Mouse (Mus musculus) midbrain, embryonic 10.5 days (tissue): ENCODE measurements around the gene Dlg2. TPM values are rescaled to one million over a fixed set of nuclear protein-coding genes. Genes with fewer than 3 reads are reported as not detected.

Source experiments
- DNase-seq: peaks from one replicate; pipeline ENCODE4 v3.0.0-alpha.2; 2017; ENCODE audit warnings: low spot score
- H3K27ac ChIP-seq: fragments of 300-500 bp; sonication (generic); replicated peaks from 2 replicates; pipeline ENCODE4 v1.5.1; 2016; ENCODE audit warnings: mild to moderate bottlenecking
- H3K27me3 ChIP-seq: fragments of 300-500 bp; sonication (generic); 2 replicates; pipeline ENCODE4 v1.6.1; 2016; ENCODE audit warnings: low read depth, mild to moderate bottlenecking; ENCODE audit not compliant: poor library complexity, severe bottlenecking
- H3K36me3 ChIP-seq: fragments of 300-500 bp; sonication (generic); 2 replicates; pipeline ENCODE4 v1.6.1; 2016; ENCODE audit warnings: mild to moderate bottlenecking, moderate library complexity
- H3K4me1 ChIP-seq: fragments of 300-500 bp; sonication (generic); 2 replicates; pipeline ENCODE4 v1.6.1; 2016
- H3K4me3 ChIP-seq: fragments of 300-500 bp; sonication (generic); 2 replicates; pipeline ENCODE4 v1.5.1; 2016; ENCODE audit warnings: mild to moderate bottlenecking, moderate library complexity
- H3K9me3 ChIP-seq: fragments of 300-500 bp; sonication (generic); replicated peaks from 2 replicates; pipeline ENCODE4 v1.6.1; 2016; ENCODE audit warnings: mild to moderate bottlenecking
- WGBS: fragments of 180-500 bp; shearing (Covaris S2); methylation state at CpG from one replicate; pipeline ENCODE4 v1.1.7; 2016; 5-methylcytosine and 5-hydroxymethylcytosine counted together
- polyA plus RNA-seq: library from polyadenylated mRNA; unstranded; fragments of >200 nt; fragmentation: Nextera tagmentation; extraction: Ambion mirVana; gene quantifications from 2 replicates; pipeline ENCODE4 v1.2.1, GENCODE M21; 2016

Dlg2 gene
- polyA plus RNA-seq, 1 experiment from 2014 or later: 1.1 TPM

DNA sequence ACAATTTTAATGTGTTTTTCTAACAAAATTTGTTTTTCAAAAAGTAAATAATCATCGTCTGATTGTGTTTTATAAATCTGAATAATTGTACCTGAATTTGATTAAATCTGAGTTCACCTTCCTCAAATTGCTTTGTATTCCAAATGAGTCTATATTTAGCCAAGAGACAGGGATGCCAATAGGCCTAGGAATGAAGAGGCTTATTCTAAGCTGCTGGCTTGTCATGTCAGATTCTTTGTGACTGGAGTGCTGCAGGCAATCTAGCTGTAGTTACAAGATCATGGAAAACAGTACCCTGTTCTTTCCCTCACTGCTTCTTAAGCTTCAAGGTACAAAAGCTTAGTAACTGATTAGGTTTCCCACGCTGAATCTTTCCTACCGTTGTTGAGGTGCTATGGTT lies 811.9 kb downstream of the Dlg2 start:
- Histone ChIP-seq H3K4me3 (no peak overlapping the region), H3K27ac (no peak overlapping the region), H3K9me3 (no peaks in the 10 kb centered on the region), H3K36me3 (no peaks in the 10 kb centered on the region), H3K4me1 (no peaks in the 10 kb centered on the region), H3K27me3 (no peaks in the 10 kb centered on the region)
- 82% methylated on average over 3 of the region's 3 CpGs for WGBS
- DNase-seq: no peak

DNA sequence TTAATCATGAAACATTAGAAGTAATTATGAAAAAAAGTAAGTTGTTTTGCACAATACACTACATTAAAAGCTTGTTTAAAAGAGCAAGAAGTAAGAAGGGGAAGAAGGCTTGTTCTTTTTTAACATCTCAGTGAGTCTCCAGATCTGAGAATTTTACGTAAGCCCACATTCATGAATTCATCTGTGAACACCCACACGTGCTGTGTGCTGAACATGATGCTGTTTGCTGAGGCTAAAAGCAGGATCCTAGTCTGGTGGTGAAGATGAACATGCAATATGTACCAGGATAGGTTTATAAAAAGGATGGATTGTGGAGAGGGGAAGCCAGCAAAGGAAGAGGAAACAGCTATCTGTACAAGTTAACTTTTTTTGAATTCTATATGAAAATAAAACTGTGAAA lies 819.7 kb downstream of the Dlg2 start:
- H3K4me3 ChIP-seq: no peak overlapping the region
- no peak for DNase-seq
- no peak overlapping the region for H3K27ac ChIP-seq
- no peaks in the 10 kb centered on the region for H3K9me3 ChIP-seq
- 81% methylated on average over 2 of the region's 2 CpGs for WGBS
- H3K27me3 ChIP-seq: no peaks in the 10 kb centered on the region
- H3K4me1 ChIP-seq: no peaks in the 10 kb centered on the region
- no peaks in the 10 kb centered on the region for H3K36me3 ChIP-seq

DNA sequence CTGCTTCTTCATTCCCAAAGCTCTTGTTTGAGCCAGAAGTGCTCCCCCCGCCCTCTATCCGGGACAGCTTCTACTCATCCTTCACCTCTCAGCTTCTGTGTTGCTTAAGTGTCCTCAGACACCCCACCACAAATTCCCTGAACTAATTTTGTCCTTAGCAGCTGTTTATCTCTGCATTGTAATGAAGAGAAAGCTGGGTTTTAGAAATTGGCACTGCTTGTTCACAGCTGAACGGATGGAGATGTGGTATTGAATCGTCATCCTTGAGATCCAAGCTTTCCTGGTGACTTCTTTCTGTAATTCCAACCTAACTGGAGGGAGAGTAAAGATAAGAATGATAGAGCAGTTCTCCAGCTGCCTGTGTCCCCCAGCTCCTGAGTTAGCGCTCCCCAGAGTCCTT lies 834.7 kb downstream of the Dlg2 start:
- no peak overlapping the region for H3K27ac ChIP-seq
- WGBS: 91% methylated on average over 5 of the region's 5 CpGs
- no peak for DNase-seq
- no peaks in the 10 kb centered on the region for H3K36me3 ChIP-seq
- H3K9me3 ChIP-seq: no peaks in the 10 kb centered on the region
- H3K4me1 ChIP-seq: no peaks in the 10 kb centered on the region
- no peak overlapping the region for H3K4me3 ChIP-seq
- no peaks in the 10 kb centered on the region for H3K27me3 ChIP-seq

DNA sequence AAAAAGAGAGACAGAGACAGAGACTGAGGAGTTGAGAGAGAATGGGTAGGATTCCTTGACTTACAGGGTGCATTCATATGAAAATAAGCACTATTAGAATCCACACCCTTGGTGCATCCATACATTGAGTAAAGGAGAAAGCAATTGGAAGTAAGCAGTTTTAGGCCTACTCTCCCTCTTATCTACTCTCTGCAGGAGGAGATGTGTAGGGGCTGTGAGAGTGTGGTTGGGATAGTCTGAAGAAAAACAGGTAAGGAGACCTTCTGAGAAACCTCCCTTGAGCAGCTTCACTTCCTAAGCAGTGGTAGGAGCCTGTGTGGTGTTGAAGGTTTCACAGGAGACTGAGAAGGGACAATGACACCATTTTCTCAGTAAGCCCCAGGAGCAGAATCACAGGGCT lies 868.6 kb downstream of the Dlg2 start:
- Histone ChIP-seq H3K27ac (no peak overlapping the region), H3K4me1 (no peaks in the 10 kb centered on the region), H3K9me3 (no peaks in the 10 kb centered on the region), H3K4me3 (no peak overlapping the region), H3K36me3 (no peaks in the 10 kb centered on the region), H3K27me3 (no peaks in the 10 kb centered on the region)
- no peak for DNase-seq

DNA sequence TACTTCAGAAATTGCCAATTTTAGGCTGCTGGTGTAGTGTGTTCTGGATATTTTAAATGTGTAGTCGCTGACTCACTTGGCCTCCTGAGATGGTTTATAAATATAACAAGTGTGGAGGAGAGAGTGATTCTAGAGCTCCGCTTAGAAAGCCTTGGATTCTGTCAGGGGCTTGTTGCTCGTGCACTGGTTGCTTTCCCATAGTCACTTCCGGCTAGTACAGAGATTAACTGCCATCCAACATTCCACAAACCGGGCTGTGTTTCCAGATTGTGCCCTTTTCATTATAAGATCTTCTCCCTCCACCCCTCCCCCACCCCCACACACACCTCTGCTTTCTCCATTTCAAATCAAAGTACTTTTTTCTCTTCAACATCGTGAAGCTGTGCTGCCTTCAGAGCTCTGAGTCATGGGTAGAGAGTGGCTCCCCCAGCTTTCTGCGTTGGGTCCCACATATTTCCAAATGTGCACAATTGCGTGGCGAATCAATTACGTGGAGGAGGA lies 893.4 kb downstream of the Dlg2 start:
- no peaks in the 10 kb centered on the region for H3K36me3 ChIP-seq
- WGBS: 68% methylated on average over 10 of the region's 10 CpGs
- no peaks in the 10 kb centered on the region for H3K9me3 ChIP-seq
- no peak overlapping the region for H3K4me3 ChIP-seq
- no peak for DNase-seq
- H3K27me3 ChIP-seq: no peaks in the 10 kb centered on the region
- H3K27ac ChIP-seq: no peak overlapping the region
- H3K4me1 ChIP-seq: no peaks in the 10 kb centered on the region; the same call in 1 of the 2 replicates

DNA sequence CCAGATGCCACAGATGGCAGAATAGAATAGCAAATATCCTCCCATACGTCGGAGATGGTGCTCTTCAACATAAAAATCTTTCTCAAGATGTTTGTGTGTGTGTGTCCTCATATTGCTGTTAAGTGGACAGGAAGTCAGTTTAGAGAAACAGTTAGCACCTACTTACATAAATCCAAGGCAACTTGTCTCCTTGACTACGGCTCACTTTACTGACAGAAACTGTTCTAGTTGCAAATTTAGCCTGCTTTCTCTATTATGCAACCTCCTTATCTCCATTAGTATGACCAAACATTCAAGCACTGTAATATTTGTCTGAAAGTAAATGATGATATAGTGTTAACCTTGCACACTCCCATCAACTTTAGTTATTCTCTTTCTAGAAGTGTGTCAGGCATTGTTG lies 905.8 kb downstream of the Dlg2 start:
- H3K36me3 ChIP-seq: no peaks in the 10 kb centered on the region
- no peak overlapping the region for H3K4me3 ChIP-seq
- 83% methylated on average over 3 of the region's 3 CpGs for WGBS
- no peak for DNase-seq
- H3K27ac ChIP-seq: no peak overlapping the region
- H3K9me3 ChIP-seq: no peaks in the 10 kb centered on the region
- H3K27me3 ChIP-seq: no peaks in the 10 kb centered on the region
- no peaks in the 10 kb centered on the region for H3K4me1 ChIP-seq

DNA sequence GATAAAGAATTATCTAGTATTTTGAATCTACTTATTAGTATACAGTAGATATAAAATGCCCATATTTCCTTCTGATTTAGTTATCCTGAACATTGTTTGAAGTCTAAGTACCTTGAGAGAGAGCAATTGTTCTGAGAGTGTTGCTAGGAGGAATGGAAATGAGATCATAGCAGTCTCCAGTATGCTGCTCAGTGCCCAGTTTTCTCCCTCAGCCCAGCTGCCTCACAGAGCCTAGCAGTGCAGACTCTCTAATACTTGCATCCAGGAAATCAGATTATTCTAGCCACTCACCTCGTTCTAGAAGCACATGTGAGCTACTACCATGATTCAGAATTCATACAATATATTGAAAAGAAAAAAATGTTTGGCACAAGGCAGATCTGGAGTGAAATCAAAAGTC lies 907.4 kb downstream of the Dlg2 start:
- WGBS: 56% methylated on average over 1 of the region's 1 CpGs
- no peaks in the 10 kb centered on the region for H3K27me3 ChIP-seq

DNA sequence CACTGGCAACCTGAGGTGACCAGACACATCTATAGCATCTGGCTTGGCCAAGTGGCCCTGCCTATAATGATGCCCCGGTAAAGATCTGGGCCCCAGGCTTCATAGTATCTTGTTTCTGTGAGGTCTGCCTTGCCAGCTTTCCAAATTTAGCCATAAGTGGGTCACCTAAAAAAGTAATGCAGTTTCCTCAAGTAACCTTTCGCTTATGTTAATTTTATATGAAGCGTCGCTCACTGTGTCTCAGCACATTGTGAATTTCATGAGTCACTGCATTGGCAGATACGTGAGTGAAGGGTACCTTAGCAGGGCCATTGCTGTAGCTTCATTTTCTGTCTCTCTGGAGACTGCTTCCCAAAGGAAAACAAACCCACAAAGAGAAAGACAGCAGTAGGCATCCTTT lies 912.8 kb downstream of the Dlg2 start:
- WGBS: 77% methylated on average over 5 of the region's 5 CpGs
- no peaks in the 10 kb centered on the region for H3K9me3 ChIP-seq
- no peaks in the 10 kb centered on the region for H3K27me3 ChIP-seq
- no peak overlapping the region for H3K4me3 ChIP-seq
- DNase-seq: no peak
- peaks cover 9% of the 10 kb centered on the region; the same call in 1 of the 2 replicates for H3K4me1 ChIP-seq
- no peaks in the 10 kb centered on the region for H3K36me3 ChIP-seq
- H3K27ac ChIP-seq: no peak overlapping the region

More for the DNA sequence above, 907.4 kb downstream of the Dlg2 start:
- Histone ChIP-seq H3K36me3 (no peaks in the 10 kb centered on the region), H3K9me3 (no peaks in the 10 kb centered on the region), H3K4me3 (no peak overlapping the region), H3K4me1 (no peaks in the 10 kb centered on the region), H3K27ac (no peak overlapping the region)
- DNase-seq: no peak

DNA sequence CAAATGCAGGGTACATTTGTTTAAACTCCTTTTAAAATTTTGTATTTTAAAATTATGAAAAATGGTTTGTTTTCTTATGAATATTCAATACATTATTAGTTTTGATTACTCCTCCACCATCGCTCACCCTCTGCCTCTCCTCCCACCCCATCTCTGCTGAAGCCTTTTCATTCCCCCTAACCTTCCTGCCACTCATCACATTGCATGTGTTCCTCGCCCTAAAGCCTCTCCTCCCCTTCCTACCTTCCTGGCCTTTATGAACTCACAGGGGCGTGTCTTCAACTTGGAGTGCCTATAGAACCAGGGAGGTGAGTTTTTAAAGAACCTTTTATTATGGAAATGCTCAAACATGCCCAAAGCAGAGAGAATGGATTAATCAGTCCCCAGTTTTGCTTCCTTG lies 921.4 kb downstream of the Dlg2 start:
- no peaks in the 10 kb centered on the region for H3K27me3 ChIP-seq
- DNase-seq: no peak
- no peaks in the 10 kb centered on the region for H3K36me3 ChIP-seq
- no peak overlapping the region for H3K27ac ChIP-seq
- 26% methylated on average over 3 of the region's 3 CpGs for WGBS
- H3K4me3 ChIP-seq: no peak overlapping the region
- H3K4me1 ChIP-seq: peaks cover 6% of the 10 kb centered on the region
- H3K9me3 ChIP-seq: no peaks in the 10 kb centered on the region

DNA sequence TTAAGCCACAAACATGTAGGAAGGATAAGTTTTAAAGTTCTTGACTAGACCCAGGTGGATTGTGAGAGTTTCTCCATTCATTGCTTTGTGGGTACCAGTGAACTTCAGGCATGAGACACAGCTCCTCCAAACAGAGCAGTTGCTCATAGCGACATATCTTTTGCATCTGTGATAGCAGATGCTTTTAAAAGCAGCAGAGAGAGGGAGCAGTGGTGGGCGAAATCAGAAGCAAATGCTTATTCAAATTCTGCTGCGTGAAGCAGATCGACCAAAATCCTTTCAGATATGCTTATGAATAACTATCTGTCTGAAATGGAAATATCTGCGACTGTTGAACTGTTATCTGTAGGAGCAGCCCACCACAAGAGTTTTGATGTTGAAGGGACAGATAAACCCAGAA lies 935.6 kb downstream of the Dlg2 start:
- DNase-seq: no peak
- Histone ChIP-seq H3K4me3 (no peak overlapping the region), H3K27me3 (no peaks in the 10 kb centered on the region), H3K9me3 (no peaks in the 10 kb centered on the region), H3K36me3 (no peaks in the 10 kb centered on the region), H3K4me1 (no peaks in the 10 kb centered on the region), H3K27ac (no peak overlapping the region)
- WGBS: 84% methylated on average over 5 of the region's 5 CpGs

DNA sequence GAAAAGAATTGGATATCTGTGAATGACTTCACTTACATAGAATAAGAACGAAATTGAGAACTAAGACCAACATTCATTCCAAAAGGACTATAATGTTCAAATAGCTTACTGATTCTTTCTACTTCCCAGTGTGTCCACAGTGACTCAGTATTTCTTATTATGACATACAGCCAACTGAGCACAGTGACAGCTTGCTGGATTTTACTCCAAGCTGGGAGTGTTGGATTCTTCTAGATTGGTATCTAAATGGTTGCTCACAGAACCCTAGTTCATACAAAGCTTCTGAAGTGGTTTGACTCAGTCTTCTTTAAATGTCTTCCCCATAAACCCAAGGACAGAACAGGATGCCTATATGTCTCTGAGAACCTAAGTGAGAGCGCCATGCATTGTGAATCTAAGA lies 937.7 kb downstream of the Dlg2 start:
- Histone ChIP-seq H3K27me3 (no peaks in the 10 kb centered on the region), H3K4me3 (no peak overlapping the region), H3K36me3 (no peaks in the 10 kb centered on the region), H3K9me3 (no peaks in the 10 kb centered on the region), H3K4me1 (no peaks in the 10 kb centered on the region), H3K27ac (no peak overlapping the region)
- WGBS: 95% methylated on average over 2 of the region's 2 CpGs
- DNase-seq: no peak

DNA sequence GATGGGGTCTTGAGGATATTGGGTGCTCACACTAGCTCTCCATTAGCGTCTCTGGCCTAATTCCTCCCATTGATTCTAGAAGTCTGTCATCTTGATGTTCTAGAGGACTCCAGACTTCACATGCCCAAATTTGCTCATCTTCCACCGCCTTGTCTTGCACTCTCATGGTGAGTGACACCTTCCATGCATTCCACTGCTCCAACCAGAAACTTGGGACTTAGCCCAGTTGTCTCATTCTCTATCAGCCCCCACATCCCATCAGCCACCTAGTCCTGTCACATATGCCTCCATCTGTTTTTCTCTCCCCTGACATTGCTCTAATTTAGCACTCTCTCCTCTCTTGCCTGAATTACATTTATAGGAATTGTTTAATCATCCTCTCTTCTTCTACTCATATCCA lies 938.3 kb downstream of the Dlg2 start:
- 88% methylated on average over 2 of the region's 2 CpGs for WGBS
- Histone ChIP-seq H3K4me1 (no peaks in the 10 kb centered on the region), H3K4me3 (no peak overlapping the region), H3K9me3 (no peaks in the 10 kb centered on the region), H3K27ac (no peak overlapping the region), H3K36me3 (no peaks in the 10 kb centered on the region), H3K27me3 (no peaks in the 10 kb centered on the region)
- DNase-seq: no peak

DNA sequence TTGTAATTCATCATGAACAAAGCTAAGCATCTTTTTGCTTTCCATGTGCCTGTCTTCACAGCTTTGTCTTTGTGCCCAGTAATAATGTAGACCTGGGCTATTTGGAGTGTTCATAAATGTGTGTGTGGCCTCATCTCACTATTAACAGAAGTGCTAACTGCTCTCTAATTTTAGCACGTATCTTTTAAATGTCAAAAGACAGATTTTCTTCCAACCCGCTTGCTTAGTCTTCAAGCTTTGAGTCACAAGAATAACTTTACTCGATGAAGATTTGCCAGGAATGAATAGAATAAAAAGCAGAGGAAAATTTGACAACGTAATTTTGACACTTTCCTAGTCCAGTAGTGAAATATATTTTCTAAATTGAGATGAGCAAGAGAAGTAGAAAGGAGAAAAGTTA lies 943.7 kb downstream of the Dlg2 start:
- no peak for DNase-seq
- no peaks in the 10 kb centered on the region for H3K27me3 ChIP-seq
- no peaks in the 10 kb centered on the region for H3K9me3 ChIP-seq
- H3K4me1 ChIP-seq: no peaks in the 10 kb centered on the region
- H3K27ac ChIP-seq: no peak overlapping the region
- H3K4me3 ChIP-seq: no peak overlapping the region
- no peaks in the 10 kb centered on the region for H3K36me3 ChIP-seq
- WGBS: 91% methylated on average over 4 of the region's 4 CpGs

DNA sequence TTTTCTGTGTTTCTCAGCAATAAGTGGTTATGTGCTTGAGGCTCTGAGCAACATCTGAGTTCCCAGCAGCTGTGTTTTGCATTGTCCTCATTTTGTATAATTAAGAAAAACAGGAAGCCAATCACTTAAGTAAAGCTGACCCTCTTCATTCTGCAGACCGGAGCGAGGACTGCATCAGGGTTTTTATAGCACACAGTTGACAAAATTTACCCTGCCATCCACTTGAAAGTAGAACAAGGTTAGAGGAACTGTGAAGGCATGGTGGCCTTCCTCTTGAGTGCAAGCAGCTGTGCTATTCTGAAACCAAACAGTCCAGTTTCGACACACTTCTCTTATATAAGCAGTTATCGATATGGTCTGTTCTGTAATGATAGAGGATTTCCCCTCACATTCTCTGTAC lies 947.3 kb downstream of the Dlg2 start:
- H3K4me3 ChIP-seq: no peak overlapping the region
- H3K27ac ChIP-seq: no peak overlapping the region
- no peaks in the 10 kb centered on the region for H3K4me1 ChIP-seq
- H3K36me3 ChIP-seq: no peaks in the 10 kb centered on the region
- no peaks in the 10 kb centered on the region for H3K27me3 ChIP-seq
- 89% methylated on average over 4 of the region's 4 CpGs for WGBS
- H3K9me3 ChIP-seq: no peaks in the 10 kb centered on the region
- no peak for DNase-seq
